Mouse (Mus musculus) heart, adult 2 months (tissue): ENCODE results near the gene Inpp4a. TPM values are rescaled to one million over a fixed set of nuclear protein-coding genes. Genes with fewer than 3 reads are reported as not detected.
A peak's percentile ranks its signal among the peaks of the same experiment; 100 is the strongest.

Experiments
- DNase-seq, 2 experiments: peaks; one replicate each; pipeline ENCODE4 v3.0.0; 2021
- H3K27ac ChIP-seq: fragments of 200-600 bp; 2 replicates; pipeline ENCODE4 v1.8.1; 2022
- H3K27me3 ChIP-seq: fragments of 200-500 bp; 2 replicates; pipeline ENCODE4 v1.6.1; 2012; ENCODE audit warnings: mild to moderate bottlenecking, low read length, inconsistent platforms, mixed read lengths; ENCODE audit not compliant: control insufficient read depth, insufficient read depth
- H3K36me3 ChIP-seq: fragments of 200-500 bp; 2 replicates; pipeline ENCODE4 v1.6.1; 2012; ENCODE audit warnings: low read length, inconsistent platforms; ENCODE audit not compliant: control insufficient read depth, insufficient read depth
- H3K4me1 ChIP-seq: fragments of 200-500 bp; 2 replicates; pipeline ENCODE4 v1.6.1; 2011; ENCODE audit warnings: low read length; ENCODE audit not compliant: control insufficient read depth, insufficient read depth
- H3K4me3 ChIP-seq: fragments of 200-600 bp; 2 replicates; pipeline ENCODE4 v1.8.1; 2022
- H3K79me2 ChIP-seq: fragments of 200-500 bp; replicated peaks from 2 replicates; pipeline ENCODE4 v1.6.1; 2012; ENCODE audit warnings: mild to moderate bottlenecking, inconsistent platforms, low read length, moderate library complexity, mixed read lengths; ENCODE audit not compliant: control insufficient read depth, insufficient read depth
- H3K9ac ChIP-seq: fragments of 200-500 bp; 2 replicates; pipeline ENCODE4 v1.6.1; 2012; ENCODE audit warnings: low read depth, mild to moderate bottlenecking, control low read depth, inconsistent platforms, low read length, mixed read lengths
- CTCF ChIP-seq: fragments of 200-600 bp; IDR thresholded peaks from 2 replicates; pipeline ENCODE4 v1.8.1; 2022; ENCODE audit warnings: antibody characterized with exemption, mild to moderate bottlenecking, moderate library complexity
- EP300 ChIP-seq: fragments of 200-500 bp; IDR thresholded peaks from 2 replicates; pipeline ENCODE4 v1.6.1; 2011; ENCODE audit warnings: low read depth, low read length, control low read depth; ENCODE audit not compliant: insufficient read depth
- POLR2A ChIP-seq: fragments of 200-500 bp; IDR thresholded peaks from 2 replicates; pipeline ENCODE4 v1.6.1; 2011; ENCODE audit warnings: mild to moderate bottlenecking, low read depth, low read length, control low read depth; ENCODE audit not compliant: insufficient read depth
- WGBS: fragments of 180-500 bp; shearing (Covaris S2); methylation state at CpG from one replicate; pipeline ENCODE4 v1.1.7; 2018; 5-methylcytosine and 5-hydroxymethylcytosine counted together
- intact Hi-C: fragments of 180-260 bp; cut with DNase I; formaldehyde crosslinking; loops from one replicate; pipeline ENCODE4 v1.15.1; 2025
- long read RNA-seq: library from polyadenylated mRNA; stranded (forward); transcript quantifications from one replicate; pipeline ENCODE4 v2.0.0, GENCODE M21; 2021
- polyA plus RNA-seq: library from polyadenylated mRNA; depleted of rRNA; stranded (reverse); fragments of >200 nt; gene quantifications from 2 replicates; pipeline ENCODE4 v1.2.3, GENCODE M21; 2012; rRNA removed
- total RNA-seq, 2 experiments: library from RNA; stranded (reverse); gene quantifications; 2 replicates each; pipeline ENCODE4 v1.2.3; 2021

Inpp4a gene
- 10 to 100 TPM; 18.9 to 19.2 TPM for total RNA-seq
- polyA plus RNA-seq, result 10.3 and 14.3 TPM in 2 replicates
- long read RNA-seq, partial matches to known transcripts, result 0 of 2 reads
- long read RNA-seq, other reads (novel, unspliced or antisense), result 2 of 2 reads

DNA sequence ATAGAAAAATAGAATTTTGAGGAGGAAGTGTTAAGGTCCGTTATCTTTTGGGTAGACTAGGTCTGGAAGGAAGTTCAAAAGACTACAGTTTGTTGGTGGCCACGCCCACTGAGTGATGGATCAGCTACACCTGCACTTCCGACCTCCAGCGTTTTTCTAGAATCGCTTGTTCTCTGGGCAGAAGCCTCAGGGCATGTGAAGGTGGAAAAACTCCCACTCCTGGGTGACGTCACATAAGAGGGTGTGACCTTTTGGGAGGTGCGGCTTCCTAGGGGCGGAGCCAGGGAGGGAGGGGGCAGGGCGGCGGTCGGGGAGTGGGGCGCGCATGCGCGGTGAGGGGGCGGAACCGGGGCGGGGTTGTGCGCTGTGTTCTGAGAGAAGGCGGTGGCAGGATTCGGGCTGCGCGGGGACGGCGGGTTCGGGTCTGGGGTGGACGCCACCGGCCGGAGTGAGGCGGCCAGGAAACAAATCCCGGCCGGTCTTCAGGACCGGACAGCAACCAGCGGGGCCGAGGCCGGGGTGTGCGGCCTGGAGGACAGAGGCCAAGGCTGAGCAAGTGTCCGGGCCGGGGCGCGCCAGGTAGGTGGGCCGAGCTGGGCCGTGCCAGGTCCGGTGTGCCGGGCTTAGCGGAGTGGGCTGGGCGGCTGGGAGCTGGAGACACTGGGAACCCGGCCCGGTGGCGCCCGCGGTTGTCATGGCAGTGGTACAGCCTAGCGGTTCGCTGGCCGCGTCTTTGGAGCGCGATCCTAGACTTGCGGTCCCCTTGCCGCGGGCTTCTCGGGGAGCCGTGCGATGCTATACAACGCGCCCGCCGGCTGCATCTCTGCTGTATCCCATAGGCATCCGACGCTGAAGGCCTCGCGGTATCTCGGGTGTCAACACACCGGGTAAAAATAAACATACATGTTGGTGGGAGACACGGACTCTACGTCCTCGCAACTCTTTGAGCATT, at the start of gene Inpp4a:
Inpp4a (plus strand) TSS at position 326 of the 952 bp plus-strand sequence.
- H3K36me3 ChIP-seq, result no peaks in the 10 kb centered on the region
- H3K27me3 ChIP-seq, result no peaks in the 10 kb centered on the region
- 1% methylated on average over 71 of the region's 77 CpGs for WGBS
- peak within 1 kb of the TSS; percentile 88 for H3K9ac ChIP-seq
- TF ChIP-seq CTCF (0 out of 2 replicates have a peak, but pooled peaks have one; percentile 5), EP300 (no peak), POLR2A (peak; percentile 61; the same call in 1 of the 2 replicates)
- H3K27ac ChIP-seq, result peak within 1 kb of the TSS; percentile 83
- peaks cover 4% of the 10 kb centered on the region for H3K4me1 ChIP-seq
- H3K4me3 ChIP-seq, result peak within 1 kb of the TSS; percentile 77
- intact Hi-C loops, result no loop called here
- no peaks in the 10 kb centered on the region; the same call in 1 of the 2 replicates for H3K79me2 ChIP-seq
- DNase-seq, result peak; percentile 93 to 96

DNA sequence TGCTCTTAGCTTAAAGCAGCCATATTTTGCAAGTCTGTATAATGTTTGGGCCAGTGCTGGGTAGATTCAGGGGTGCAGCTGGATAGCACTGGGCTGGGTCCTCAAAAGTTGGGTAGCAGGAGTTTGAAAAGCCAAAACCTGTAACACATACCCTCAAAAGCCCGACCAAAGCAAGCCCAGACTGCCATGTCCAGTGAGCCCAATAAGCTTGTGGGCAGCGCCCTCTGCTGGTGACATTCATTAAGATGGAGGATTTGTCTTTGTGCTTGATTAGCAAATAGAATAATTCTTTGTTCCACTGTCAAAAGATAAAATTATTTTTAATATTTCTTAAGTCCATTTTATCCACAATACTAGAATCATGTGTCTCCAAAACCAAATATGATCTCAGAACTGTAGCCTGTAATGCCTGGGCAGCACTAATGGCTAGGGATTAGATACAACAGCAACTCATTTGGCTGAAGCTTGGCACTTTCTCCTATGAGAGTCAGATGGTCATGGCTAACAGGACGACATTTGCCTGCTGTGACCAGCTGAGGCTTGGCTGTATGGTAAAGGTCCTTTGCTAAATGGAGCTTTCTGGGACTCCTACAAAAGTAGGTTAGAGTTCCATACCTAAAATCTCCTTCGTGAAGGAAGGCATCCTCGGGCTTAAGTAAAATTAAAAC, 48.9 kb upstream of the Inpp4a start:
- no peak overlapping the region for H3K27ac ChIP-seq
- no peaks in the 10 kb centered on the region for H3K36me3 ChIP-seq
- TF ChIP-seq POLR2A, result no peak
- TF ChIP-seq EP300, result 0 out of 2 replicates have a peak, but pooled peaks have one; percentile 58
- TF ChIP-seq CTCF, result peak; percentile 91
- no peaks in the 10 kb centered on the region for H3K4me1 ChIP-seq
- H3K4me3 ChIP-seq, result no peak overlapping the region
- no peaks in the 10 kb centered on the region for H3K79me2 ChIP-seq
- no peaks in the 10 kb centered on the region for H3K27me3 ChIP-seq
- intact Hi-C loops, result loop anchor here (1.0 kb wide), 3 partner anchors 56 to 513 kb away; no protein-coding TSS in a partner anchor
- no peak overlapping the region for H3K9ac ChIP-seq
- DNase-seq, result peak; percentile 67 to 84
- 34% methylated on average over 5 of the region's 5 CpGs for WGBS

DNA sequence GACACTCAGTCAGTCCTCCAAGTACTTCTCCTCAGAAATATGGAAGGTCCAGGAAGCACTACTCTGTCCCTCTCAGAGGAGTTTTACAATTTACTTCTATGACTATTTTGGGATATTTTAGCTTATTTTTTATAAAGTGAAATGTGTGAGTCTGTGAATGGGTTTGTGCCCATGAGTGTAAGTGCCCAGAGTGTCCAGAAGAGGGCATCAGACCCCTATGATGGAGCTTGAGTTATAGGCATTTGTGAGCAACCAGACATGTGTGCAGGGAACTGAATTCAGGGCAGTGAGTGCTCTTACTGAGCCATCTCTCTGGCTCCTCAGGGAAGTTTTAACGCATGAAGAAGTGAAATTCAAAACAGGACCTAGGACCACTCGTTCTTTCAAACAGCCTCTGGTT, 41.2 kb upstream of the Inpp4a start:
- no peaks in the 10 kb centered on the region for H3K4me1 ChIP-seq
- H3K27me3 ChIP-seq, result no peaks in the 10 kb centered on the region; the same call in 1 of the 2 replicates
- H3K79me2 ChIP-seq, result no peaks in the 10 kb centered on the region
- H3K9ac ChIP-seq, result no peak overlapping the region
- intact Hi-C loops, result no loop called here
- no peak for DNase-seq
- H3K27ac ChIP-seq, result no peak overlapping the region
- no peak overlapping the region for H3K4me3 ChIP-seq
- H3K36me3 ChIP-seq, result no peaks in the 10 kb centered on the region
- TF ChIP-seq POLR2A (no peak), CTCF (0 out of 2 replicates have a peak, but pooled peaks have one; percentile 9)
- 98% methylated on average over 2 of the region's 2 CpGs for WGBS

DNA sequence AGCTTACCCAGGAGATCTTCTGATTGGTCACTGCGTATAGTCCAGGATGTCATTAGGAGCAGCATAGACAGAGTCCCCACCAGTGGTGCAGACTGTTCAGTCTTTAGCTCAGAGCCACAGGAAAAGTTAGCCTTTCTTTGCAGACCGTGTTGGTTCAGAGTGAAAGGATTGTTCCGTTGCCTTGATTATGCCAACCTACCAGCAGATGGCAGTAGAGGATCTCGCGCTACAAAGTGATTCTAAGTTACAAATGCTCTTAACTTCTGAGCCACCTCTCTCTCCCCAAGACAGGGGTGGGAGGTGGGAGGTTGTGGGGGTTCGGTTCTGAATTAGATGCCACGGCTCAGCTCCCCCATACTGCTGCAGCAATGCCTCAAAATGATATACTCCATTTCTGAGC, 27.2 kb upstream of the Inpp4a start:
- no peaks in the 10 kb centered on the region for H3K36me3 ChIP-seq
- WGBS, result 4% methylated on average over 7 of the region's 7 CpGs
- no peaks in the 10 kb centered on the region for H3K79me2 ChIP-seq
- intact Hi-C loops, result loop anchor here (1.0 to 2.0 kb wide), 2 partner anchors 129 to 362 kb away; no protein-coding TSS in a partner anchor
- no peak overlapping the region for H3K4me3 ChIP-seq
- H3K9ac ChIP-seq, result no peak overlapping the region
- DNase-seq, result peak; percentile 49 to 59
- no peak overlapping the region for H3K27ac ChIP-seq
- TF ChIP-seq EP300 (0 out of 2 replicates have a peak, but pooled peaks have one; percentile 55), POLR2A (no peak), CTCF (peak; percentile 97)
- no peaks in the 10 kb centered on the region for H3K27me3 ChIP-seq
- no peaks in the 10 kb centered on the region; the same call in 1 of the 2 replicates for H3K4me1 ChIP-seq

DNA sequence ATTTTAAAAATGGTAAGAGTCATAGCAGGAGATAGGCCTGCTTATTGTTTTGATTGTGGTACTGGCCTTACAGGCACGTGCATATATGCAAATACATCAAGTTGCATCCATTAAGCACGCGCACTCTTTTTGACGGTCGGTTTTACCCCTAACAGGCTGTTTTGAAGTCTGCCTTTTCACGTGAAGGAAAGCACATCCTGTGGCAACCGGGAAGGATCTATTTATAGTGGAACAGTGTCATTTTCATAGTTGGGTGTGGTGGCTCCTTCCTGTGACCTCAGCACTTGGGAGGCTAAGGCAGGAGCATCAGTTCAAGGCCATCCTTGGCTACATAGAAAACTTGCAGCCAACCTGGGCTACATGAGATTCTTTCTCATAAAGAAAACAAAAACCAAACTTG, 13.1 kb upstream of the Inpp4a start:
- Histone ChIP-seq H3K36me3 (no peaks in the 10 kb centered on the region), H3K4me3 (no peak overlapping the region), H3K27me3 (no peaks in the 10 kb centered on the region), H3K27ac (no peak overlapping the region), H3K9ac (no peak overlapping the region), H3K4me1 (no peaks in the 10 kb centered on the region), H3K79me2 (no peaks in the 10 kb centered on the region)
- 56% methylated on average over 7 of the region's 7 CpGs for WGBS
- TF ChIP-seq EP300 (no peak), CTCF (no peak), POLR2A (no peak)
- intact Hi-C loops, result no loop called here
- no peak for DNase-seq
